Mouse (Mus musculus): ENCODE measurements around the gene Pigx. TPM values are rescaled to one million over a fixed set of nuclear protein-coding genes. Genes with fewer than 3 reads are reported as not detected.
A peak's percentile ranks its signal among the peaks of the same experiment; 100 is the strongest.

The Pigx gene
- total RNA-seq (2021), result 10 to 100 TPM; 18.8 to 24.5 TPM
- long read RNA-seq, experiment 1, transcript Pigx-201 (6 exons, 993 nt), result major isoform, 18 of 28 reads
- long read RNA-seq, experiment 1, transcript Pigx-211 (6 exons, 982 nt), result minor isoform, 5 of 28 reads
- long read RNA-seq, experiment 1, partial matches to known transcripts, result 0 of 28 reads
- long read RNA-seq, experiment 1, other reads (novel, unspliced or antisense), result 5 of 28 reads
- long read RNA-seq, experiment 2, transcript Pigx-201 (6 exons, 993 nt), result major isoform, 11 of 22 reads
- long read RNA-seq, experiment 2, transcript Pigx-211 (6 exons, 982 nt), result minor isoform, 6 of 22 reads
- long read RNA-seq, experiment 2, partial matches to known transcripts, result 0 of 22 reads
- long read RNA-seq, experiment 2, other reads (novel, unspliced or antisense), result 2 of 22 reads

GRCm38 (mm10) chr16:32099638-32100150 lies at the start of gene Pigx, which contains the start of gene Cep19:
TSS of gene Pigx (minus strand) at chr16:32099740.
TSS of gene Cep19 (plus strand) at chr16:32099800.
- peak; percentile 93 for DNase-seq
- intact Hi-C loops (cut with DNase I), result loop anchor here (5.0 kb wide), 1 partner anchor 57 kb away; no protein-coding TSS in a partner anchor

- no peak for DNase-seq
- intact Hi-C loops (cut with DNase I), result no loop called here
Measured at GRCm38 (mm10) chr16:32147589-32148207, 48.2 kb upstream of the Pigx start.

GRCm38 (mm10) chr16:32144592-32144991 lies 45.1 kb upstream of the Pigx start:
- no peak for DNase-seq
- intact Hi-C loops (cut with DNase I), result no loop called here

- no peak for DNase-seq
- intact Hi-C loops (cut with DNase I), result no loop called here
Measured at GRCm38 (mm10) chr16:32143766-32144165, 44.2 kb upstream of the Pigx start.

- intact Hi-C loops (cut with DNase I), result no loop called here
Measured at GRCm38 (mm10) chr16:32138954-32139353, 39.4 kb upstream of the Pigx start.

GRCm38 (mm10) chr16:32135842-32136357 lies 36.4 kb upstream of the Pigx start:
- intact Hi-C loops (cut with DNase I), result no loop called here
- DNase-seq, result no peak

More at GRCm38 (mm10) chr16:32138954-32139353, 39.4 kb upstream of the Pigx start:
- DNase-seq, result no peak

- intact Hi-C loops (cut with DNase I), result no loop called here
- DNase-seq, result no peak
Measured at GRCm38 (mm10) chr16:32133148-32133547, 33.6 kb upstream of the Pigx start.

- peak; percentile 29 to 33 for DNase-seq
- intact Hi-C loops (cut with DNase I), result no loop called here
Measured at GRCm38 (mm10) chr16:32130190-32130826, 30.8 kb upstream of the Pigx start.

GRCm38 (mm10) chr16:32129449-32130189 lies 30.1 kb upstream of the Pigx start:
- intact Hi-C loops (cut with DNase I), result no loop called here
- DNase-seq, result no peak

GRCm38 (mm10) chr16:32127046-32127445 lies 27.5 kb upstream of the Pigx start:
- intact Hi-C loops (cut with DNase I), result no loop called here
- no peak for DNase-seq

GRCm38 (mm10) chr16:32125364-32125763 lies 25.8 kb upstream of the Pigx start:
- intact Hi-C loops (cut with DNase I), result no loop called here
- DNase-seq, result no peak

- intact Hi-C loops (cut with DNase I), result no loop called here
- DNase-seq, result no peak
Measured at GRCm38 (mm10) chr16:32124444-32125335, 25.1 kb upstream of the Pigx start.

- DNase-seq, result no peak
- intact Hi-C loops (cut with DNase I), result no loop called here
Measured at GRCm38 (mm10) chr16:32124020-32124419, 24.5 kb upstream of the Pigx start.

GRCm38 (mm10) chr16:32120454-32120853 lies 20.9 kb upstream of the Pigx start:
- no peak for DNase-seq
- intact Hi-C loops (cut with DNase I), result no loop called here

- intact Hi-C loops (cut with DNase I), result loop anchor here (5.0 kb wide), 3 partner anchors 41 to 341 kb away; no protein-coding TSS in a partner anchor
- DNase-seq, result no peak
Measured at GRCm38 (mm10) chr16:32116186-32116585, 16.6 kb upstream of the Pigx start.

- intact Hi-C loops (cut with DNase I), result loop anchor here (2.0 to 5.0 kb wide), 5 partner anchors 42 to 383 kb away; partner anchors contain the start of genes Fbxo45 and Wdr53
- no peak for DNase-seq
Measured at GRCm38 (mm10) chr16:32115781-32116180, 16.2 kb upstream of the Pigx start.

- intact Hi-C loops (cut with DNase I), result loop anchor here (2.0 to 5.0 kb wide), 5 partner anchors 42 to 384 kb away; partner anchors contain the start of genes Fbxo45 and Wdr53
- peak; percentile 86 to 92 for DNase-seq
Measured at GRCm38 (mm10) chr16:32114968-32115695, 15.6 kb upstream of the Pigx start.

- DNase-seq, result no peak
Measured at GRCm38 (mm10) chr16:32114406-32114805, 14.9 kb upstream of the Pigx start.

More at GRCm38 (mm10) chr16:32114406-32114805, 14.9 kb upstream of the Pigx start:
- intact Hi-C loops (cut with DNase I), result loop anchor here (2.0 kb wide), 2 partner anchors 132 to 384 kb away; partner anchors contain the start of genes Fbxo45 and Wdr53
